Mouse (Mus musculus): ENCODE measurements around the gene Adm.

DNA sequence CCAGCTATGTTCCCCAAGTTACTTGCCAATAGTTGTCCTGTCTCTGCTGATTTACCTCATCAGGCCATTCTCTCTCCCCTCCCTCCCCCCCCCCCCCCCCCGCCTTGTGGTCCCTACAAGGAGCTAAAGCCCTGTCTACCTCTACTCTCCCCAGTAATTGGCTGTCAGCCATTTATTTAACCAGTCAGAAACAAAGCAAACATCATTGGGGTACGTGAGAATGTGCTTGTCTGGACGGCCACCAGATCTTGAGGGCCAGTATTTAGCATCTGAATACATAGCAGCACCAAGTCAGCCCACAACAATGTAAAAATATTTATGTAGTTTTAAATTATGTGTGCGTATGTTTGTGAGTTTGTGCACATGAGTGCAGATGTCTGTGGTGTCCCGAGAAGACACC is 39.1 kb downstream of the Adm start:
- TF ChIP-seq USF1 (IDR thresholded peaks at IDR 0.05; ENCODE audit: low read depth) (no peak), TCF12 (IDR thresholded peaks at IDR 0.05; ENCODE audit: insufficient read depth, poor library complexity, severe bottlenecking) (no peak), POLR2A (IDR thresholded peaks at IDR 0.05; ENCODE audit: insufficient read length, low read depth) (no peak), MAX (IDR thresholded peaks at IDR 0.05; ENCODE audit: low read depth) (no peak), CEBPB (IDR thresholded peaks at IDR 0.05; ENCODE audit: insufficient read depth, poor library complexity, severe bottlenecking) (no peak)

All from myocyte (in vitro differentiated cells).